Mouse (Mus musculus) myocyte (in vitro differentiated cells): ENCODE measurements around the gene Sc5d. TPM values are rescaled to one million over a fixed set of nuclear protein-coding genes. Genes with fewer than 3 reads are reported as not detected.

ENCODE experiments used
- H3K27me3 ChIP-seq: one replicate; pipeline ENCODE4 v1.6.1; 2011; ENCODE audit not compliant: control insufficient read depth, insufficient read depth, insufficient read length
- H3K36me3 ChIP-seq: one replicate; pipeline ENCODE4 v1.6.1; 2011; ENCODE audit not compliant: control insufficient read depth, insufficient read depth
- H3K4me2 ChIP-seq: one replicate; pipeline ENCODE4 v1.6.1; 2011; ENCODE audit warnings: low read depth, control low read depth
- H3K4me3 ChIP-seq: one replicate; pipeline ENCODE4 v1.5.1; 2011; ENCODE audit warnings: mild to moderate bottlenecking, control low read depth, moderate library complexity
- H3K79me2 ChIP-seq: one replicate; pipeline ENCODE4 v1.6.1; 2011; ENCODE audit not compliant: control insufficient read depth, insufficient read depth
- H3ac ChIP-seq: one replicate; pipeline ENCODE4 v1.6.1; 2011; ENCODE audit not compliant: control insufficient read depth, insufficient read length
- CEBPB ChIP-seq: IDR thresholded peaks from 2 replicates; pipeline ENCODE4 v1.6.1; 2011; ENCODE audit warnings: mild to moderate bottlenecking, moderate library complexity; ENCODE audit not compliant: poor library complexity, insufficient read depth, severe bottlenecking
- E2F4 ChIP-seq: IDR thresholded peaks from one replicate; pipeline ENCODE4 v1.6.1; 2011; ENCODE audit warnings: mild to moderate bottlenecking, control low read depth, moderate library complexity; ENCODE audit not compliant: insufficient read depth
- MAX ChIP-seq: IDR thresholded peaks from one replicate; pipeline ENCODE4 v1.6.1; 2011; ENCODE audit warnings: low read depth, mild to moderate bottlenecking, control low read depth
- MYOD1 ChIP-seq, 3 experiments: IDR thresholded peaks; one replicate each; pipeline ENCODE4 v1.6.1; 2011; ENCODE audit warnings: control low read depth in 2 of 3, low read depth in 2 of 3, mild to moderate bottlenecking in 2 of 3, moderate library complexity in 1 of 3; ENCODE audit not compliant: insufficient read length in 2 of 3, control insufficient read depth in 1 of 3
- MYOG ChIP-seq, 3 experiments: IDR thresholded peaks; one replicate each; pipeline ENCODE4 v1.6.1; 2011; ENCODE audit warnings: control low read depth in 2 of 3, low read depth in 2 of 3, mild to moderate bottlenecking in 2 of 3; ENCODE audit not compliant: insufficient read length in 2 of 3, control insufficient read depth in 1 of 3, insufficient read depth in 1 of 3
- POLR2A ChIP-seq: IDR thresholded peaks from one replicate; pipeline ENCODE4 v1.6.1; 2011; ENCODE audit warnings: low read depth, mild to moderate bottlenecking, control low read depth, moderate library complexity; ENCODE audit not compliant: insufficient read length
- POLR2AphosphoS2 ChIP-seq: IDR thresholded peaks from one replicate; pipeline ENCODE4 v1.6.1; 2011; ENCODE audit warnings: low read depth, control low read depth; ENCODE audit not compliant: insufficient read length
- REST ChIP-seq: IDR thresholded peaks from one replicate; pipeline ENCODE4 v1.6.1; 2011; ENCODE audit warnings: mild to moderate bottlenecking, control low read depth, moderate library complexity; ENCODE audit not compliant: insufficient read depth, insufficient read length
- SRF ChIP-seq: IDR thresholded peaks from one replicate; pipeline ENCODE4 v1.6.1; 2011; ENCODE audit warnings: low read depth; ENCODE audit not compliant: control insufficient read depth, insufficient read length
- TCF12 ChIP-seq: IDR thresholded peaks from one replicate; pipeline ENCODE4 v1.6.1; 2011; ENCODE audit warnings: mild to moderate bottlenecking, control low read depth; ENCODE audit not compliant: poor library complexity, insufficient read depth, severe bottlenecking
- TCF3 ChIP-seq: IDR thresholded peaks from one replicate; pipeline ENCODE4 v1.6.1; 2011; ENCODE audit warnings: low read depth, control low read depth; ENCODE audit not compliant: insufficient read length
- USF1 ChIP-seq: IDR thresholded peaks from one replicate; pipeline ENCODE4 v1.6.1; 2011; ENCODE audit warnings: low read depth, mild to moderate bottlenecking, control low read depth, moderate library complexity
- polyA plus RNA-seq: library from polyadenylated mRNA; unstranded; fragments of >200 nt; fragmentation: generic; extraction: Trizol; gene quantifications from one replicate; pipeline ENCODE4 v1.2.1, GENCODE M21; 2012; ENCODE audit warnings: missing spikeins

Sc5d gene
- polyA plus RNA-seq, 1 experiment, result 18.6 TPM

DNA sequence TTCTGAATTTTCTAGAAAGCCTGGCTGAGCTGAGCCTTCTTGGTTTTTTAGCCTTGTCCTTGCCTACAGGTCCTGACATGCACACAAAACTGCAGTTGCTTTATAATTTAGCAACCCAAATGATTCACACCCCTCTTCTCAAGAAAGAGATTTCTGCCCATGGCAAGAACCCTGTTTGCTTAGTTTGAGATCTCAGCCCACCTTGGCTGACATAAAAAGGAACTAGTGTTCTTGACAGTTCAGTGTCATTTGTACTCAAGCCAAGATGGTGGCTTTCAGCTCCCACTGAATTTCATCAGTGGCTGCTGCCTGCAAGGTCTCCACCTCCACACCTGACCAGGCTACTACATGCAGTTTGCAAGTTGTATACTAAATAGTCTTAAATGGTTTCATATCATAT is 13.1 kb upstream of the Sc5d start:
- no peak overlapping the region for H3K4me2 ChIP-seq
- no peaks in the 10 kb centered on the region for H3K79me2 ChIP-seq
- H3ac ChIP-seq, result no peak overlapping the region
- TF ChIP-seq TCF3 (no peak), CEBPB (no peak), POLR2A (no peak), MYOG (IDR thresholded peaks at IDR 0.05; ENCODE audit: control insufficient read depth in 1 of 3, insufficient read depth in 1 of 3, insufficient read length in 2 of 3, low read depth in 2 of 3) (no peak), POLR2AphosphoS2 (no peak), MAX (no peak)
- H3K36me3 ChIP-seq, result no peaks in the 10 kb centered on the region
- no peaks in the 10 kb centered on the region for H3K27me3 ChIP-seq
- H3K4me3 ChIP-seq, result no peak overlapping the region

- no peak overlapping the region for H3K4me2 ChIP-seq
- H3ac ChIP-seq, result no peak overlapping the region
- H3K4me3 ChIP-seq, result no peak overlapping the region
- H3K36me3 ChIP-seq, result no peaks in the 10 kb centered on the region
- H3K27me3 ChIP-seq, result no peaks in the 10 kb centered on the region
- no peaks in the 10 kb centered on the region for H3K79me2 ChIP-seq
- TF ChIP-seq POLR2A (no peak), E2F4 (no peak), MYOG (IDR thresholded peaks at IDR 0.05; ENCODE audit: control insufficient read depth in 1 of 3, insufficient read depth in 1 of 3, insufficient read length in 2 of 3, low read depth in 2 of 3) (no peak), TCF3 (no peak), CEBPB (no peak), SRF (no peak), MAX (no peak), MYOD1 (IDR thresholded peaks at IDR 0.05; ENCODE audit: control insufficient read depth in 1 of 3, insufficient read length in 2 of 3, low read depth in 2 of 3) (no peak), TCF12 (no peak), REST (no peak), POLR2AphosphoS2 (no peak), USF1 (no peak)
These were observed 11.7 kb upstream of the Sc5d start for GRCm38 (mm10) chr9:42275761-42276145.

DNA sequence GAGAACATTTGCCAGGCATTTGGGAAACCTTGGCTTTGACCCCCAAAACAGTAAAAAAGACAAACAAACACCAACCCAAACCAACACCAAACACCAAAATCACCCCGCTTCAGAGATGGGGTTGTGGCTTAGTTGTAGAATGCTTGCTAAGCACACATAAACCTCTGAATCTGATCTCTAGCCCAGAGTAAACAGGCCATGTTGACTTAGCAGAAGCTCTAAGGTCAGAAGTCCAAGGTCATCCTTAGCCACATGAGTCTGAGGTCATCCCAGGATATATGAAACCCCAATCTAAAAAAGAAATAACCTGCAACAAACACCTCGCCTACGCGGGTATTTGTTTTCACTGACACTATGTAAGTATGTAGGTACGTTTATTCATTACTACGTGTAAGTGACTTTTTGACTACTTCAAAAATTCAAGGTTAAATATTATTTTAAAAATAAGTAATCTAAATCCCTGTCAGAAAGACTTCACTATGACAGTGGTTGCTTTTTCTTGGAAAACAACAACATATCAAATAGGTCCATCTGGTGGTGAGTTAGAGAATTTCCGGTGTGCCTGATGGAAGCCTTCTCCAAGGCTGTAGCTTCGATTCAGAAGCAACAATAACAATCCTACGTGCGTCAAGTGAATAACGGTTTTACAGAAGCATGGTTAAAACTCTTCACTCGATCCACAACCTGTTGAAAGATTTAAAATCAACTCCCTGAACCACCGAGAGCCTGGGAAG is 11.1 kb upstream of the Sc5d start:
- H3K27me3 ChIP-seq, result no peaks in the 10 kb centered on the region
- H3ac ChIP-seq, result no peak overlapping the region
- no peak overlapping the region for H3K4me3 ChIP-seq
- no peak overlapping the region for H3K4me2 ChIP-seq
- H3K79me2 ChIP-seq, result no peaks in the 10 kb centered on the region
- no peaks in the 10 kb centered on the region for H3K36me3 ChIP-seq
- no peak for TF ChIP-seq MAX
- TF ChIP-seq POLR2AphosphoS2, result no peak
- no peak for TF ChIP-seq CEBPB
- TF ChIP-seq MYOG (IDR thresholded peaks at IDR 0.05; ENCODE audit: control insufficient read depth in 1 of 3, insufficient read depth in 1 of 3, insufficient read length in 2 of 3, low read depth in 2 of 3), result no peak
- TF ChIP-seq POLR2A, result no peak
- TF ChIP-seq E2F4, result no peak
- TF ChIP-seq USF1, result no peak
- no peak for TF ChIP-seq SRF
- TF ChIP-seq TCF12, result no peak
- TF ChIP-seq REST, result no peak
- no peak for TF ChIP-seq TCF3
- no peak for TF ChIP-seq MYOD1 (IDR thresholded peaks at IDR 0.05; ENCODE audit: control insufficient read depth in 1 of 3, insufficient read length in 2 of 3, low read depth in 2 of 3)

- no peak overlapping the region for H3ac ChIP-seq
- no peak overlapping the region for H3K4me3 ChIP-seq
- TF ChIP-seq TCF12 (no peak), TCF3 (no peak), MAX (no peak), MYOD1 (IDR thresholded peaks at IDR 0.05; ENCODE audit: control insufficient read depth in 1 of 3, insufficient read length in 2 of 3, low read depth in 2 of 3) (no peak), SRF (no peak), USF1 (no peak), REST (no peak), POLR2AphosphoS2 (no peak), POLR2A (no peak), E2F4 (no peak), CEBPB (no peak)
These were observed 9.7 kb upstream of the Sc5d start for GRCm38 (mm10) chr9:42273682-42274296.

GRCm38 (mm10) chr9:42273174-42273573 is 9.1 kb upstream of the Sc5d start:
- Histone ChIP-seq H3K4me2 (no peak overlapping the region), H3K27me3 (peaks cover 6% of the 10 kb centered on the region), H3K79me2 (no peaks in the 10 kb centered on the region), H3K36me3 (no peaks in the 10 kb centered on the region), H3K4me3 (no peak overlapping the region), H3ac (no peak overlapping the region)
- TF ChIP-seq MAX (no peak), MYOG (IDR thresholded peaks at IDR 0.05; ENCODE audit: control insufficient read depth in 1 of 3, insufficient read depth in 1 of 3, insufficient read length in 2 of 3, low read depth in 2 of 3) (no peak), MYOD1 (IDR thresholded peaks at IDR 0.05; ENCODE audit: control insufficient read depth in 1 of 3, insufficient read length in 2 of 3, low read depth in 2 of 3) (no peak), TCF3 (no peak), CEBPB (no peak), POLR2A (no peak), POLR2AphosphoS2 (no peak), SRF (no peak), REST (no peak), E2F4 (no peak), TCF12 (no peak), USF1 (no peak)

More at GRCm38 (mm10) chr9:42273682-42274296, 9.7 kb upstream of the Sc5d start:
- Histone ChIP-seq H3K79me2 (no peaks in the 10 kb centered on the region), H3K36me3 (no peaks in the 10 kb centered on the region), H3K27me3 (peaks cover 6% of the 10 kb centered on the region), H3K4me2 (no peak overlapping the region)
